Mouse (Mus musculus) Patski (cell line): Measurements from ENCODE around the gene 2200002D01Rik. TPM values are rescaled to one million over a fixed set of nuclear protein-coding genes. Genes with fewer than 3 reads are reported as not detected.

ENCODE experiments used
- ATAC-seq: fragments of 100-300 bp; one replicate; pipeline ENCODE4 v1.8.0; 2021
- CTCF ChIA-PET: fragments of 350-600 bp; sonication (Branson Sonifier 250); formaldehyde crosslinking; loops from one replicate; lab custom pipeline; 2022; ENCODE audit warnings: inconsistent platforms; lab: Charles Lee
- POLR2A ChIA-PET: fragments of 350-600 bp; sonication (Branson Sonifier 250); formaldehyde crosslinking; loops from one replicate; lab custom pipeline; 2022; ENCODE audit warnings: antibody characterized with exemption, inconsistent platforms; lab: Charles Lee
- DNase-seq: peaks from one replicate; pipeline ENCODE4 v3.0.0-alpha.2; 2011; ENCODE audit warnings: low read depth, low spot score
- H3K27me3 ChIP-seq: fragments of 371-371 bp; one replicate; pipeline ENCODE4 v1.5.1; 2021
- CTCF ChIP-seq: fragments of 100-300 bp; IDR thresholded peaks from one replicate; pipeline ENCODE4 v1.5.1; 2021
- in situ Hi-C: fragments of 300-500 bp; cut with MboI; formaldehyde crosslinking; loops from 3 replicates; pipeline ENCODE4 v1.11.1; 2018; ENCODE audit warnings: low pct_unique_long_range_greater_than_20kb, mixed read lengths
- polyA plus RNA-seq: library from polyadenylated mRNA; unstranded; gene quantifications from one replicate; pipeline ENCODE4 v1.2.3, GENCODE M21; 2021

The 2200002D01Rik gene
- polyA plus RNA-seq, 1 experiment from 2014 or later = 165 TPM

- no peaks in the 10 kb centered on the region for H3K27me3 ChIP-seq
- POLR2A ChIA-PET = no interaction called here
- CTCF ChIA-PET = interaction anchor here (1.1 to 1.5 kb wide), 2 partner anchors 12 to 21 kb away, joined by 3 to 6 read pairs; no protein-coding TSS in a partner anchor
- in situ Hi-C loops = no loop called here
- DNase-seq = no peak
- ATAC-seq = no peak
- no peak for TF ChIP-seq CTCF
These were observed 17.4 kb upstream of the 2200002D01Rik start for GRCm38 (mm10) chr7:29265636-29266035.

DNA sequence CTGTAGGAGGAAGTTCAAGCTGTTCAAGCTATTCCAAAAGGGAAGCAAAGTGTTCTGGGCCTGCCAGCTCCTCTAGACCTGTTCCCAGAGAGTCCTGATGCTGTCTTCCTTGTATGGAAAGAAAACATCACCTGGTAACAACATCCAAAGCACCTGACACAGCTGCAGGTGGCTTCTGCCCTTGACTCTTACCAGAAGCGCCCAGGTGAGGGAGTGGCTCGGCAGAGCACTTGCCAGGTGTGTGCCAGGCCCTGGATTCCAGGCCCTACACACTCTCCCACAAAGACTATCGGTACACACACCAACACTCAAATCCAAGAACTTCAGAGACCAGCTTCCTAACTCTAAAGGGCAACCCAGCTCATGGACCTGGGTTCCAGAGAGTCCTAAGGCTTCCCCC lies 15.6 kb upstream of the 2200002D01Rik start:
- ATAC-seq = no peak
- no peak for TF ChIP-seq CTCF
- POLR2A ChIA-PET = interaction anchor here (0.6 kb wide), 1 partner anchor 18 kb away, joined by 4 read pairs; no protein-coding TSS in a partner anchor
- DNase-seq = no peak
- no peaks in the 10 kb centered on the region for H3K27me3 ChIP-seq
- CTCF ChIA-PET = interaction anchor here (1.9 kb wide), 1 partner anchor 15 kb away, joined by 10 read pairs; the partner anchor contains the start of gene 2200002D01Rik
- in situ Hi-C loops = no loop called here

DNA sequence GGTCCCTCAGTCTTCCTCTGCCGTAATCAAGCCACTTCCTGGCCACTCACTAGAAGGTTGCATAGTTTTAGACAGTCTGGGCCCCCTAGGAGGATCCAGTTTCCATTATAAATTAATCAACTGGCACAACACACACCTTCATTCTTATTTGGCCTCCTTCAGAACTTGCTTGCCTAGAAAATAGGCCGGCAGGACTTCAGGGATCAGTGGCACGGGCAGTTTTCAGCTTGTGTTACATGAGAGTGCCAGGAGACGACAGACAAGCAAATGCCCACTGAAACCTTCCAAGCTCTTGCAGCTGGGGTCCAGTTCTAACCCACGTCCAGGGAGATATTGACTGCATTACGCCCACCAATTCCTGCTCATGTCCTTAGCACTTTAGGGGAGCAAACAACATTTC lies 13.9 kb upstream of the 2200002D01Rik start:
- no peaks in the 10 kb centered on the region for H3K27me3 ChIP-seq
- CTCF ChIA-PET = interaction anchor here (1.1 kb wide), 1 partner anchor 15 kb away, joined by 3 read pairs; no protein-coding TSS in a partner anchor
- ATAC-seq (no peak), DNase-seq (no peak)
- POLR2A ChIA-PET = no interaction called here
- in situ Hi-C loops = no loop called here
- TF ChIP-seq CTCF = no peak

- TF ChIP-seq CTCF = no peak
- POLR2A ChIA-PET = interaction anchor here (0.5 to 1.6 kb wide), 3 partner anchors 12 to 57 kb away, joined by 3 to 4 read pairs (median 4); no protein-coding TSS in a partner anchor
- H3K27me3 ChIP-seq = no peaks in the 10 kb centered on the region
- no peak for ATAC-seq
- DNase-seq = no peak
- in situ Hi-C loops = no loop called here
- CTCF ChIA-PET = interaction anchor here (0.6 to 1.6 kb wide), 3 partner anchors 11 to 17 kb away, joined by 3 to 4 read pairs (median 3); no protein-coding TSS in a partner anchor
These were observed 11.8 kb upstream of the 2200002D01Rik start for GRCm38 (mm10) chr7:29259781-29260730.

GRCm38 (mm10) chr7:29257368-29257767 lies 9.1 kb upstream of the 2200002D01Rik start:
- in situ Hi-C loops = no loop called here
- no peak for TF ChIP-seq CTCF
- ChIA-PET POLR2A (interaction anchor here (1.5 kb wide), 1 partner anchor 10 kb away, joined by 7 read pairs; the partner anchor contains the start of gene 2200002D01Rik), CTCF (interaction anchor here (0.8 to 0.9 kb wide), 2 partner anchors 10 to 13 kb away, joined by 3 read pairs; no protein-coding TSS in a partner anchor)
- DNase-seq (no peak), ATAC-seq (no peak)
- H3K27me3 ChIP-seq = no peaks in the 10 kb centered on the region

GRCm38 (mm10) chr7:29255875-29256274 lies 7.6 kb upstream of the 2200002D01Rik start:
- in situ Hi-C loops = no loop called here
- H3K27me3 ChIP-seq = no peaks in the 10 kb centered on the region
- no peak for ATAC-seq
- ChIA-PET CTCF (no interaction called here), POLR2A (no interaction called here)
- TF ChIP-seq CTCF = no peak
- no peak for DNase-seq

GRCm38 (mm10) chr7:29253842-29254241 lies 5.6 kb upstream of the 2200002D01Rik start:
- in situ Hi-C loops = no loop called here
- no peak for ATAC-seq
- POLR2A ChIA-PET = no interaction called here

DNA sequence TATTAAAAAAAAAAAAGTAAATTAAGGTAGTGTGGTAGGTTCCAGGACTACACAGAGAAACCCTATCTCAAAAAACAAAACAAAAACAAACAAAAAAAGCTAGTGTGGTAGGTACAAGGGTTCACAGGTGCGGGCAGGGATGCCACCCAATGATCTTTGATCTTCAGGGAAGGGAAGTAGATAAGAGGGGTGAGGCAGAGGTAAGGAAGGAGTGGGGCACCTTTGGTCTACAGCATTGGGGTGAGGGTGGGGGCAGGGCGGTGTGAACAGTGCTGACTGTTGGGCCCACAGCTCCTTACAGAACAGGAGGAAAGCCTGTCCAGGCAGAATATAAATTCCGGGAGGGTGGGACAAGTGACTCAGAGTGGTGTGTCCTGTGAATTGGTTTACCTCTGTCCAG lies 2.9 kb upstream of the 2200002D01Rik start:
- TF ChIP-seq CTCF = no peak
- in situ Hi-C loops = no loop called here
- no peak for DNase-seq
- ATAC-seq = no peak
- POLR2A ChIA-PET = no interaction called here
- H3K27me3 ChIP-seq = no peaks in the 10 kb centered on the region
- CTCF ChIA-PET = interaction anchor here (1.1 kb wide), 1 partner anchor 21 kb away, joined by 3 read pairs; no protein-coding TSS in a partner anchor

More at GRCm38 (mm10) chr7:29253842-29254241, 5.6 kb upstream of the 2200002D01Rik start:
- TF ChIP-seq CTCF = no peak
- no peak for DNase-seq
- CTCF ChIA-PET = interaction anchor here (1.0 kb wide), 1 partner anchor 43 kb away, joined by 3 read pairs; no protein-coding TSS in a partner anchor
- no peaks in the 10 kb centered on the region for H3K27me3 ChIP-seq

GRCm38 (mm10) chr7:29247706-29248105 lies 560 bp downstream of the 2200002D01Rik start:
- CTCF ChIA-PET = interaction anchor here (0.7 to 3.9 kb wide), 14 partner anchors 10 to 119 kb away, joined by 3 to 29 read pairs (median 8); partner anchors contain the start of genes Spint2 and Yif1b
- no peak for TF ChIP-seq CTCF
- H3K27me3 ChIP-seq = no peaks in the 10 kb centered on the region
- ATAC-seq = no peak
- in situ Hi-C loops = loop anchor here (5.0 kb wide), 1 partner anchor 35 kb away; the partner anchor contains the start of gene Spint2
- DNase-seq = no peak
- POLR2A ChIA-PET = interaction anchor here (0.8 to 4.6 kb wide), 12 partner anchors 9 to 68 kb away, joined by 3 to 49 read pairs (median 7); partner anchors contain the start of gene Spint2

DNA sequence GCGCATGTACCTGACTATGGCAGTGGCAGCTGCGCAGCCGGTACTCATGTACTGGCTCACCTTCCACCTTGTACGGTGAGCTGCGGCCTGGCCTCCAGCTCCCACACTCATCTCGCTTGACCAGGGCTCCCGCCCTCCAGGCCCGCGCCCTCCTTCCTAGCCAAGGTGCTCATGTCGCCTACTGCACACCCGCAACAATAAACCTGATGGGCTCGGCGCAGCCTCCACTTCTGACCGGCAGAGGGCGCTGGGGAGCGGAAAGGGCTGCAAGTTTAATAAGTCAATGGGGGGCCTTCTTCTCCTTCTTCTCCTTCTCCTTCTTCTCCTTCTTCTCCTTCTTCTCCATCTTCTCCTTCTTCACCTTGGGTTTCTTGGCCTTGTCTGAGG lies 959 bp downstream of the 2200002D01Rik start:
- in situ Hi-C loops = loop anchor here (5.0 kb wide), 1 partner anchor 35 kb away; the partner anchor contains the start of gene Spint2
- CTCF ChIA-PET = interaction anchor here (0.7 to 3.9 kb wide), 16 partner anchors 9 to 300 kb away, joined by 3 to 29 read pairs (median 6); partner anchors contain the start of genes Spint2 and Yif1b
- H3K27me3 ChIP-seq = no peaks in the 10 kb centered on the region
- ATAC-seq (no peak), DNase-seq (no peak)
- POLR2A ChIA-PET = interaction anchor here (0.8 to 4.6 kb wide), 11 partner anchors 8 to 67 kb away, joined by 3 to 49 read pairs (median 7); partner anchors contain the start of gene Spint2
- TF ChIP-seq CTCF = no peak
